Mouse (Mus musculus) stomach, embryonic 15.5 days (tissue): ENCODE measurements around the gene Guca2a. TPM values are rescaled to one million over a fixed set of nuclear protein-coding genes. Genes with fewer than 3 reads are reported as not detected.

ENCODE experiments used
- ATAC-seq: fragments of 200-750 bp; cut with Nextera tagmentation; 2 replicates; pipeline ENCODE4 v1.8.0; 2017; ENCODE audit warnings: low read depth, moderate number of reproducible peaks, moderate TSS enrichment; ENCODE audit not compliant: insufficient read depth, low FRiP score
- H3K27ac ChIP-seq: fragments of 300-500 bp; sonication (generic); 2 replicates; pipeline ENCODE4 v1.5.1; 2015; ENCODE audit warnings: mild to moderate bottlenecking, inconsistent platforms
- H3K27me3 ChIP-seq: fragments of 300-500 bp; sonication (generic); replicated peaks from 2 replicates; pipeline ENCODE4 v1.6.1; 2015; ENCODE audit warnings: inconsistent platforms
- H3K36me3 ChIP-seq: fragments of 300-500 bp; sonication (generic); 2 replicates; pipeline ENCODE4 v1.6.1; 2015; ENCODE audit warnings: inconsistent platforms
- H3K4me1 ChIP-seq: fragments of 300-500 bp; sonication (generic); 2 replicates; pipeline ENCODE4 v1.6.1; 2015; ENCODE audit warnings: inconsistent platforms
- H3K4me2 ChIP-seq: fragments of 300-500 bp; sonication (generic); 2 replicates; pipeline ENCODE4 v1.6.1; 2015; ENCODE audit warnings: mild to moderate bottlenecking, inconsistent platforms
- H3K4me3 ChIP-seq: fragments of 300-500 bp; sonication (generic); replicated peaks from 2 replicates; pipeline ENCODE4 v1.5.1; 2015; ENCODE audit warnings: inconsistent platforms
- H3K9ac ChIP-seq: fragments of 300-500 bp; sonication (generic); 2 replicates; pipeline ENCODE4 v1.6.1; 2015; ENCODE audit warnings: inconsistent platforms
- H3K9me3 ChIP-seq: fragments of 300-500 bp; sonication (generic); 2 replicates; pipeline ENCODE4 v1.6.1; 2016; ENCODE audit warnings: inconsistent platforms
- WGBS: fragments of 180-500 bp; shearing (Covaris S2); methylation state at CpG from one replicate; pipeline ENCODE4 v1.1.7; 2015; 5-methylcytosine and 5-hydroxymethylcytosine counted together
- polyA plus RNA-seq: library from polyadenylated mRNA; unstranded; fragments of >200 nt; fragmentation: Nextera tagmentation; extraction: Ambion mirVana; gene quantifications from 2 replicates; pipeline ENCODE4 v1.2.1, GENCODE M21; 2015

Gene Guca2a
- 16.5 and 22.5 TPM in 2 replicates for polyA plus RNA-seq

GRCm38 (mm10) chr4:119637176-119637845, at the start of gene Guca2a:
Guca2a (plus strand) TSS chr4:119637704.
- Histone ChIP-seq H3K4me3 (no peak within 1 kb of the TSS), H3K9ac (no peak within 1 kb of the TSS), H3K27me3 (no peaks in the 10 kb centered on the region), H3K9me3 (no peaks in the 10 kb centered on the region), H3K4me1 (0 out of 2 replicates have a peak, but pooled peaks cover 2% of the 10 kb centered on the region), H3K4me2 (no peak within 1 kb of the TSS), H3K27ac (no peak within 1 kb of the TSS), H3K36me3 (no peaks in the 10 kb centered on the region)
- ATAC-seq: 0 out of 2 replicates have a peak, but pooled peaks have one; percentile 20
- 65% methylated on average over 4 of the region's 4 CpGs for WGBS

- H3K4me1 ChIP-seq: no peaks in the 10 kb centered on the region
- peaks cover 3% of the 10 kb centered on the region; the same call in 1 of the 2 replicates for H3K36me3 ChIP-seq
- H3K4me3 ChIP-seq: no peak overlapping the region
- no peak overlapping the region for H3K9ac ChIP-seq
- WGBS: 95% methylated on average over 2 of the region's 2 CpGs
- H3K27ac ChIP-seq: no peak overlapping the region
- H3K9me3 ChIP-seq: no peaks in the 10 kb centered on the region
- H3K4me2 ChIP-seq: no peak overlapping the region
- H3K27me3 ChIP-seq: no peaks in the 10 kb centered on the region
- no peak for ATAC-seq
Observed at GRCm38 (mm10) chr4:119588037-119588436, 49.5 kb upstream of the Guca2a start.

GRCm38 (mm10) chr4:119589423-119589822, 48.1 kb upstream of the Guca2a start:
- no peak overlapping the region for H3K4me3 ChIP-seq
- H3K4me1 ChIP-seq: no peaks in the 10 kb centered on the region
- ATAC-seq: no peak
- H3K36me3 ChIP-seq: peaks cover 3% of the 10 kb centered on the region; the same call in 1 of the 2 replicates
- H3K27me3 ChIP-seq: no peaks in the 10 kb centered on the region
- H3K27ac ChIP-seq: no peak overlapping the region
- no peaks in the 10 kb centered on the region for H3K9me3 ChIP-seq
- no peak overlapping the region for H3K9ac ChIP-seq
- WGBS: 68% methylated on average over 2 of the region's 2 CpGs
- no peak overlapping the region for H3K4me2 ChIP-seq

- no peak for ATAC-seq
- Histone ChIP-seq H3K4me1 (no peaks in the 10 kb centered on the region), H3K9me3 (no peaks in the 10 kb centered on the region), H3K4me2 (no peak overlapping the region), H3K27me3 (no peaks in the 10 kb centered on the region), H3K27ac (no peak overlapping the region), H3K4me3 (no peak overlapping the region), H3K9ac (no peak overlapping the region), H3K36me3 (peaks cover 3% of the 10 kb centered on the region; the same call in 1 of the 2 replicates)
- 79% methylated on average over 1 of the region's 1 CpGs for WGBS
Observed at GRCm38 (mm10) chr4:119590027-119590426, 47.5 kb upstream of the Guca2a start.

GRCm38 (mm10) chr4:119592479-119592878, 45.0 kb upstream of the Guca2a start:
- H3K4me1 ChIP-seq: no peaks in the 10 kb centered on the region
- WGBS: 81% methylated on average over 3 of the region's 3 CpGs
- H3K27me3 ChIP-seq: no peaks in the 10 kb centered on the region
- H3K4me3 ChIP-seq: no peak overlapping the region
- H3K27ac ChIP-seq: no peak overlapping the region
- no peak overlapping the region for H3K4me2 ChIP-seq
- H3K9ac ChIP-seq: no peak overlapping the region
- H3K9me3 ChIP-seq: no peaks in the 10 kb centered on the region
- ATAC-seq: no peak
- H3K36me3 ChIP-seq: no peaks in the 10 kb centered on the region; the same call in 1 of the 2 replicates

GRCm38 (mm10) chr4:119594331-119594730, 43.2 kb upstream of the Guca2a start:
- H3K9me3 ChIP-seq: no peaks in the 10 kb centered on the region
- H3K4me1 ChIP-seq: no peaks in the 10 kb centered on the region
- no peak overlapping the region for H3K9ac ChIP-seq
- no peaks in the 10 kb centered on the region for H3K27me3 ChIP-seq
- H3K27ac ChIP-seq: no peak overlapping the region
- no peak for ATAC-seq
- no peak overlapping the region for H3K4me2 ChIP-seq
- WGBS: 89% methylated on average over 14 of the region's 14 CpGs
- H3K4me3 ChIP-seq: no peak overlapping the region
- no peaks in the 10 kb centered on the region for H3K36me3 ChIP-seq

GRCm38 (mm10) chr4:119599605-119600004, 37.9 kb upstream of the Guca2a start:
- ATAC-seq: no peak
- Histone ChIP-seq H3K27me3 (no peaks in the 10 kb centered on the region), H3K9ac (no peak overlapping the region), H3K9me3 (no peaks in the 10 kb centered on the region), H3K27ac (no peak overlapping the region), H3K4me1 (no peaks in the 10 kb centered on the region), H3K4me3 (no peak overlapping the region), H3K4me2 (no peak overlapping the region), H3K36me3 (0 out of 2 replicates have a peak, but pooled peaks cover 2% of the 10 kb centered on the region)
- 38% methylated on average over 1 of the region's 1 CpGs for WGBS

- H3K36me3 ChIP-seq: 0 out of 2 replicates have a peak, but pooled peaks cover 8% of the 10 kb centered on the region
- WGBS: 79% methylated on average over 1 of the region's 1 CpGs
- no peaks in the 10 kb centered on the region for H3K4me1 ChIP-seq
- no peaks in the 10 kb centered on the region for H3K9me3 ChIP-seq
- no peak overlapping the region for H3K9ac ChIP-seq
- no peak overlapping the region for H3K4me2 ChIP-seq
- H3K27ac ChIP-seq: no peak overlapping the region
- H3K27me3 ChIP-seq: no peaks in the 10 kb centered on the region
- no peak for ATAC-seq
- H3K4me3 ChIP-seq: no peak overlapping the region
Observed at GRCm38 (mm10) chr4:119609488-119609887, 28.0 kb upstream of the Guca2a start.

GRCm38 (mm10) chr4:119614078-119614477, 23.4 kb upstream of the Guca2a start:
- no peak for ATAC-seq
- H3K4me2 ChIP-seq: no peak overlapping the region
- no peak overlapping the region for H3K4me3 ChIP-seq
- 31% methylated on average over 1 of the region's 1 CpGs for WGBS
- H3K4me1 ChIP-seq: no peaks in the 10 kb centered on the region
- no peaks in the 10 kb centered on the region for H3K27me3 ChIP-seq
- H3K36me3 ChIP-seq: no peaks in the 10 kb centered on the region
- no peak overlapping the region for H3K27ac ChIP-seq
- H3K9ac ChIP-seq: no peak overlapping the region
- H3K9me3 ChIP-seq: no peaks in the 10 kb centered on the region

GRCm38 (mm10) chr4:119614724-119615123, 22.8 kb upstream of the Guca2a start:
- 53% methylated on average over 4 of the region's 4 CpGs for WGBS
- Histone ChIP-seq H3K4me2 (no peak overlapping the region), H3K4me3 (no peak overlapping the region), H3K36me3 (peaks cover 3% of the 10 kb centered on the region; the same call in 1 of the 2 replicates), H3K9me3 (no peaks in the 10 kb centered on the region), H3K27me3 (no peaks in the 10 kb centered on the region), H3K27ac (no peak overlapping the region), H3K9ac (no peak overlapping the region), H3K4me1 (no peaks in the 10 kb centered on the region)
- ATAC-seq: no peak

GRCm38 (mm10) chr4:119626081-119626645, 11.3 kb upstream of the Guca2a start:
- no peak overlapping the region for H3K4me2 ChIP-seq
- peaks cover 26% of the 10 kb centered on the region for H3K36me3 ChIP-seq
- no peak overlapping the region for H3K9ac ChIP-seq
- 77% methylated on average over 7 of the region's 7 CpGs for WGBS
- no peaks in the 10 kb centered on the region for H3K4me1 ChIP-seq
- H3K4me3 ChIP-seq: no peak overlapping the region
- ATAC-seq: no peak
- H3K27me3 ChIP-seq: no peaks in the 10 kb centered on the region
- no peak overlapping the region for H3K27ac ChIP-seq
- H3K9me3 ChIP-seq: no peaks in the 10 kb centered on the region

- Histone ChIP-seq H3K4me1 (no peaks in the 10 kb centered on the region), H3K36me3 (peaks cover 26% of the 10 kb centered on the region), H3K27ac (no peak overlapping the region), H3K9me3 (no peaks in the 10 kb centered on the region), H3K4me3 (no peak overlapping the region), H3K4me2 (no peak overlapping the region), H3K27me3 (no peaks in the 10 kb centered on the region), H3K9ac (no peak overlapping the region)
- 87% methylated on average over 3 of the region's 3 CpGs for WGBS
- no peak for ATAC-seq
Observed at GRCm38 (mm10) chr4:119626876-119627275, 10.6 kb upstream of the Guca2a start.
